Mouse (Mus musculus): ENCODE measurements around the gene Mgat4d.

GRCm38 (mm10) chr8:83315691-83316090 is 32.6 kb upstream of the Mgat4d start:
- no peak for TF ChIP-seq TAL1 (IDR thresholded peaks at IDR 0.05; ENCODE audit: low read length)
- TF ChIP-seq GATA1 (IDR thresholded peaks at IDR 0.05; ENCODE audit: low read length): no peak
